Mouse (Mus musculus): ENCODE measurements around the gene Topaz1. TPM values are rescaled to one million over a fixed set of nuclear protein-coding genes. Genes with fewer than 3 reads are reported as not detected.
"Not testable (repeated sequence)": the region's sequence is repeated elsewhere in the genome, so short reads cannot be mapped to it uniquely, and the experiment has no call there.

The Topaz1 gene
- polyA plus RNA-seq, 1 experiment from 2014 or later, result not detected

- no peak for ATAC-seq (ENCODE audit: low read depth)
- Histone ChIP-seq H3K4me1 (replicated peaks) (no peaks in the 10 kb centered on the region), H3K27ac (no peak overlapping the region), H3K9me3 (replicated peaks) (0 out of 2 replicates have a peak, but pooled peaks cover 5% of the 10 kb centered on the region), H3K4me2 (no peak overlapping the region), H3K9ac (no peak overlapping the region), H3K4me3 (replicated peaks) (no peak overlapping the region), H3K27me3 (no peaks in the 10 kb centered on the region), H3K36me3 (peaks cover 16% of the 10 kb centered on the region)
- 72% methylated on average over 3 of the region's 3 CpGs for WGBS (ENCODE audit: insufficient replicate concordance)
- no peak for DNase-seq
These were observed 98.5 kb downstream of the Topaz1 start for GRCm38 (mm10) chr9:122845621-122846020.

- Histone ChIP-seq H3K27me3 (no peaks in the 10 kb centered on the region), H3K9ac (no peak overlapping the region), H3K4me2 (no peak overlapping the region), H3K4me1 (replicated peaks) (no peaks in the 10 kb centered on the region), H3K4me3 (replicated peaks) (no peak overlapping the region), H3K9me3 (replicated peaks) (0 out of 2 replicates have a peak, but pooled peaks cover 5% of the 10 kb centered on the region), H3K27ac (no peak overlapping the region), H3K36me3 (peaks cover 21% of the 10 kb centered on the region)
- ATAC-seq (ENCODE audit: low read depth) (no peak), DNase-seq (no peak)
These were observed 99.0 kb downstream of the Topaz1 start for GRCm38 (mm10) chr9:122846156-122846555.

DNA sequence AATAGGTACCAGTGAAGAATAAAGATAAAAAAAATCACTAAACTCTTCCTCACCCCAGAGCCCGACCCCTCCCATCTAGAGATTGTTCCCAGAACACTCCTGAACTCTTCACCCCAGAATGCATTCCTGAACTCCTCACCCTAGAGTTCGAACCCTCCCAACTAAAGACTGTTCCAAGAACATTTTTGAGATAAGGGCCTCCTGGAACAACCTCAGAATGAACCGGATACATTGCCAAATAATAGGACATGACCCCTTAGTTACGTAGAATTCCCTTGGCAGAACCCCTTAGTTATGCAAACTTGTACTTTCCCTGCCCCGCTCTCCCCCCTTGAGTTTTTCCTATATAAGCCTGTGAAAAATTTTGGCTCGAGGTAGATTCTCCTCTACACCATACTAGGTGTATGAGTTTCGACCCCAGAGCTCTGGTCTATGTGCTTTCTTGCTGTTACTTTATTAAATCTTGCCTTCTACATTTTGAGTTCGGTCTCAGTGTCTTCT, 100.7 kb downstream of the Topaz1 start:
- H3K27ac ChIP-seq; H3K27me3 ChIP-seq; H3K9ac ChIP-seq; H3K4me2 ChIP-seq; DNase-seq; H3K4me3 ChIP-seq (replicated peaks); ATAC-seq (ENCODE audit: low read depth); H3K4me1 ChIP-seq (replicated peaks): not testable (repeated sequence)
- H3K36me3 ChIP-seq, result peaks cover 38% of the 10 kb centered on the region
- 87% methylated on average over 8 of the region's 8 CpGs for WGBS (ENCODE audit: insufficient replicate concordance)
- peaks cover 15% of the 10 kb centered on the region; the same call in 1 of the 2 replicates for H3K9me3 ChIP-seq (replicated peaks)

Other genes starting within 250 kb of the Topaz1 start
- gene Tcaim, start 58.2 kb downstream of the Topaz1 start, polyA plus RNA-seq (2015; fragmentation: Nextera tagmentation; extraction: Ambion mirVana), result 1.8 and 3.2 TPM in 2 replicates
- not detected in 2 replicates for gene Gm35549, start 96.7 kb downstream of the Topaz1 start, polyA plus RNA-seq (2015; fragmentation: Nextera tagmentation; extraction: Ambion mirVana)
- 17.1 and 21.5 TPM in 2 replicates for gene Zfp445, start 118.7 kb downstream of the Topaz1 start, polyA plus RNA-seq (2015; fragmentation: Nextera tagmentation; extraction: Ambion mirVana)
- 0.46 and 0.70 TPM in 2 replicates for gene Zkscan7, start 138.3 kb downstream of the Topaz1 start, polyA plus RNA-seq (2015; fragmentation: Nextera tagmentation; extraction: Ambion mirVana)
- 2.5 and 3.0 TPM in 2 replicates for gene Zfp105, start 175.7 kb downstream of the Topaz1 start, polyA plus RNA-seq (2015; fragmentation: Nextera tagmentation; extraction: Ambion mirVana)
- 19.3 and 22.2 TPM in 2 replicates for gene 1110059G10Rik, start 203.7 kb downstream of the Topaz1 start, polyA plus RNA-seq (2015; fragmentation: Nextera tagmentation; extraction: Ambion mirVana)
- 34.7 and 36.4 TPM in 2 replicates for gene Kif15, start 203.7 kb downstream of the Topaz1 start, polyA plus RNA-seq (2015; fragmentation: Nextera tagmentation; extraction: Ambion mirVana)

Measured in liver, embryonic 13.5 days (tissue).